Mouse (Mus musculus) small intestine, adult 2 months (tissue): ENCODE data around the gene Gm34653. TPM values are rescaled to one million over a fixed set of nuclear protein-coding genes. Genes with fewer than 3 reads are reported as not detected.
"Not testable (repeated sequence)": the region's sequence is repeated elsewhere in the genome, so short reads cannot be mapped to it uniquely, and the experiment has no call there.

ENCODE experiments used
- H3K27ac ChIP-seq: fragments of 200-500 bp; 2 replicates; pipeline ENCODE4 v1.5.1; 2012; ENCODE audit warnings: low read depth, low read length, control low read depth, inconsistent platforms; ENCODE audit not compliant: insufficient read depth
- H3K27me3 ChIP-seq: fragments of 200-500 bp; 2 replicates; pipeline ENCODE4 v1.6.1; 2012; ENCODE audit warnings: mild to moderate bottlenecking, moderate library complexity, low read length, inconsistent platforms; ENCODE audit not compliant: control insufficient read depth, insufficient read depth
- H3K36me3 ChIP-seq: fragments of 200-500 bp; 2 replicates; pipeline ENCODE4 v1.6.1; 2012; ENCODE audit warnings: mild to moderate bottlenecking, low read length, control low read depth, inconsistent platforms; ENCODE audit not compliant: control insufficient read depth, insufficient read depth
- H3K4me1 ChIP-seq: fragments of 200-500 bp; 2 replicates; pipeline ENCODE4 v1.6.1; 2012; ENCODE audit warnings: low read length, inconsistent platforms, mixed read lengths; ENCODE audit not compliant: control insufficient read depth, insufficient read depth, insufficient read length
- H3K4me3 ChIP-seq: fragments of 200-500 bp; 2 replicates; pipeline ENCODE4 v1.5.1; 2012; ENCODE audit warnings: low read depth, mild to moderate bottlenecking, control low read depth, inconsistent platforms, low read length, moderate library complexity
- CTCF ChIP-seq: fragments of 200-500 bp; IDR thresholded peaks from 2 replicates; pipeline ENCODE4 v1.5.1; 2012; ENCODE audit warnings: low read depth, mild to moderate bottlenecking, control low read depth, inconsistent platforms, low read length, moderate library complexity, mixed read lengths; ENCODE audit not compliant: insufficient replicate concordance, insufficient read length; ENCODE audit errors: extremely low read depth
- POLR2A ChIP-seq: fragments of 200-500 bp; IDR thresholded peaks from 2 replicates; pipeline ENCODE4 v1.6.1; 2012; ENCODE audit warnings: low read depth, mild to moderate bottlenecking, control low read depth, inconsistent platforms, low read length, moderate library complexity
- WGBS: fragments of 180-500 bp; shearing (Covaris S2); methylation state at CpG from one replicate; pipeline ENCODE4 v1.1.7; 2018; 5-methylcytosine and 5-hydroxymethylcytosine counted together
- polyA plus RNA-seq: library from polyadenylated mRNA; depleted of rRNA; stranded (reverse); fragments of >200 nt; gene quantifications from 2 replicates; pipeline ENCODE4 v1.2.3, GENCODE M21; 2012; rRNA removed

Gm34653 gene
- not detected in 2 replicates for polyA plus RNA-seq

DNA sequence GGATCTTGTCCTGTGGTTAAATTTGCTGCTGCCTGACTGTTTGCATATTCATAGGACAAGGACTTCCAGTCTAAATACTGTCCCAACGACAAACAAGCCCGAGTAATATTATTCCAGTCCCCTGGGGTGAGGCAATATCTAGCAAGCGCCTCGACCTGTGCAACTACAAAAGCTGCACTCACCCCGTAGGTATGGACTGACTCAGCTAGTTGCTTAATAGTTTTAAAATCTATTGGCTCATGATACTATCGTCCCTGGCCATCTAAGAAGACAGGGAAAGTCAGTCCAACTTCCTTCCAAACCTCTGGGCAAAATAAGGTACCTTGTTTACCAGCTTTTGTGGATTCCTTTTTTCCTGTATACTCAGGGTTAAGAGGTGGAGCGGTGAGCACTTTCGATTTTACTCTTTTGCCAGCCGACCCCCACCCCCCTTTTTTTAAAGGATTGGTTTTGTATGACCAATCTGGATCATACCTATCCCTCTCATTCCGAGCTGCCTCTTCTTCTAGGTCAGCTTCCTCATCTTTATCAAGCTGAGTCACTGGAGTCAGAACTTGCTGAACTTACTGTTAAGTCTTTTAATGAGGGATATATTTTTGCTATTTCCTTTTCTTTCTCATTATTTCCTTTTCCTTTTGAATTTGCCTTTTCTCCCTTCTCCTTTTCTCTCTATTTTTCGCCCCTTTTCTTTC lies at the start of gene Gm34653:
Gm34653 (plus strand) TSS at position 242 of the 692 bp plus-strand sequence.
- H3K27ac ChIP-seq, H3K4me1 ChIP-seq: not testable (repeated sequence)

DNA sequence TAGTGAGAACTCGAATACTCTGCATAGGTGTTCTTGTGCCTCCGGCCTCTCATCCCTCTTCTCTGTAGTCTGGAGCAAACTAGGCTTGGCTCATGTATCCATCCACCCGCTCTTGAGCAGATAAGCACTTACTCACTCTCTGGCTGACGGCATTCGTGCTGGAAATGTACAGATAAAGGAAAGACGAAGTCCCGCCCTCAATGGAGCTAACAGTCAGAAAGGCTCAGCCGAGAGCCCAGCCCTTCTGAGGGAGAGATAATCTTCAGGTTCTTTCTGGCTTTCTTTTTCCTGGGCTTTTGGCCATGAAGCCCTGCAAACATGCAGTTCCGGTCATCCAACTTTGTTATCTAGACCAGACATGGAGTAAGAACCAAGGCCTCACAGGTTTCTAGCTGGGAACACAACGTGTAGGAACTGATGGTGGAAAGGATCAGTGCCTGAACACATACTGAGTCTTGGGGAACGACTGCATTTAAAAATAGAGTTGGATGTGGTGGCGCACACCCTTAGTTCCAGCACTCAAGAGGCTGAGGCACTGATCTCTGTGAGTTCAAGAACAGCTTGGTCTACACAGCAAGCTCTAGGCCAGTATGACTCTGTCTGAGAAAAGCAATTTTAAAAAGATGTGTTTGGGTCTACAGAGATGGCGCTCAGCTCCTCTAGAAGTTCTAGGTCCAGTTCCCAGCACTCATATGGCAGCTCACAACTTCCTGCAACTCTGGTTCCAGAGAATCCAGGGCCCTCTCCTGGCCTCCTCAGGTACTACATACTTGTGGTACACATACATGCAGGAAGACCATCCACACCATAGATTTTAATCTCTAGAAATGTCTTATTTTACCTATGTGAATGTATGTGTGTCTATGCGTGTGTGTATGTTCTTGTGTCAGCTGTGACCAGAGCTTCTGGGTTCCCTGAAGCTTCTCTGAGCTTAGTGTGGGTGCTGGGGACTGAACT lies 49.5 kb upstream of the Gm34653 start:
- no peak for TF ChIP-seq POLR2A
- Histone ChIP-seq H3K4me3 (no peak overlapping the region), H3K27ac (no peak overlapping the region), H3K27me3 (no peaks in the 10 kb centered on the region), H3K36me3 (peaks cover 17% of the 10 kb centered on the region), H3K4me1 (no peaks in the 10 kb centered on the region)
- WGBS: 69% methylated on average over 14 of the region's 14 CpGs

More for the DNA sequence above, at the start of gene Gm34653:
- H3K4me3 ChIP-seq, H3K27me3 ChIP-seq, H3K36me3 ChIP-seq: not testable (repeated sequence)
- WGBS: 50% methylated on average over 11 of the region's 11 CpGs

DNA sequence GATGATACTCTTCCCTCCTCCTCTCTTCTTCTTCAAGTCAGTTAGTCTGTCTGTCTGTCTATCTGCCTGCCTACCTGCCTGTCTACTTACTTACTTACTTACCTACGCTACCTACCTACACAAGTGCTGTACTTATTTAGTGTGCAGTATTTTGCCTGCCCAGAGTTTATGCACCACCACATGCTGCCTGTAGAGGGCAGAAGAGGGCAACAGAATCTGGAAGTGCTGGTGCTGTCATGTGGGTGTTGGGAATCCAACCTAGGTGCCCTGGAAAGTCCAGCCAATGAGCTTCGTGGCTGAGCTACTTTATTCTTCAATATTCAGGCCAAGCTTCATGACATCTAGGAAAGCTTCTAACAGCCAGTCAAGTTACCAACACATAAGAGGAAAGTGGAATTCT lies 48.7 kb upstream of the Gm34653 start:
- Histone ChIP-seq H3K4me3 (no peak overlapping the region), H3K27ac (no peak overlapping the region), H3K4me1 (no peaks in the 10 kb centered on the region), H3K36me3 (peaks cover 14% of the 10 kb centered on the region), H3K27me3 (no peaks in the 10 kb centered on the region)
- TF ChIP-seq POLR2A: no peak
- TF ChIP-seq CTCF: peak; percentile 76; the same call in 1 of the 2 replicates
- 80% methylated on average over 2 of the region's 2 CpGs for WGBS

DNA sequence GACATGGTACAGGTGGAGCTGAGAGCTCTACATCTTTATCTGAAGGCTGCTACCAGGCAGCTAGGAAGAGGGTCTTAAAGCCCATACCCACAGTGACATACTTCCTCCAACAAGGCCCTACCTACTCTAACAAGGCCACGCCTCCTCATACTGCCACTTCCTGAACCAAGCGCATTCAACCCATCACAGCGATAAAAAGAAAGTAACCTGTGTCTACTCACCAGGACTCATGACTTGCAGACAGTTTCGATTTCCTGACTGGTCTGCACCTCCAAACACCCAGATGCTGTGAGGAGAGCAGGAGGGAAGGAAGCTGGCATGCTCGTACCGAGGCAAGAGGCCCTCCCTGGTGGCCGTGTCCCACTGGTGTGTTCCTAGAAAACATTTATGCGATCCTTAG lies 42.5 kb upstream of the Gm34653 start:
- Histone ChIP-seq H3K4me3 (peak overlapping the region; percentile 32), H3K36me3 (peaks cover 5% of the 10 kb centered on the region), H3K4me1 (no peaks in the 10 kb centered on the region), H3K27ac (no peak overlapping the region), H3K27me3 (no peaks in the 10 kb centered on the region)
- WGBS: 80% methylated on average over 8 of the region's 8 CpGs
- TF ChIP-seq POLR2A: no peak
- TF ChIP-seq CTCF: no peak

DNA sequence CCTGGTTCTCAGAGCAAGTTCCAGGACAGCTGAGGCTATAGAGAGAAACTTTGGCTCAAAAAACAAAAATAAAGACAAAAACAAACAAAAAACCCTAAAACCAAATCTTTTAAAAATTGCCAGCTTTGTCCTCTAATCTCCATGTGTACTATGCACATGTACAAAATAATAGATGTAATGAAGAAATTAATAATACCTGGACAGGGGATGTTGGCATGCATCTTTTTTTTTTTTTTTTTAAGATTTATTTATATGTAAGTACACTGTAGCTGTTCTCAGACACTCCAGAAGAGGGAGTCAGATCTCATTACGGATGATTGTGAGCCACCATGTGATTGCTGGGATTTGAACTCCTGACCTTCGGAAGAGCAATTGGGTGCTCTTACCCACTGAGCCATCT lies 40.3 kb upstream of the Gm34653 start:
- not testable (repeated sequence) for H3K36me3 ChIP-seq, H3K27me3 ChIP-seq, H3K4me3 ChIP-seq, H3K4me1 ChIP-seq, H3K27ac ChIP-seq
- 93% methylated on average over 2 of the region's 2 CpGs for WGBS

DNA sequence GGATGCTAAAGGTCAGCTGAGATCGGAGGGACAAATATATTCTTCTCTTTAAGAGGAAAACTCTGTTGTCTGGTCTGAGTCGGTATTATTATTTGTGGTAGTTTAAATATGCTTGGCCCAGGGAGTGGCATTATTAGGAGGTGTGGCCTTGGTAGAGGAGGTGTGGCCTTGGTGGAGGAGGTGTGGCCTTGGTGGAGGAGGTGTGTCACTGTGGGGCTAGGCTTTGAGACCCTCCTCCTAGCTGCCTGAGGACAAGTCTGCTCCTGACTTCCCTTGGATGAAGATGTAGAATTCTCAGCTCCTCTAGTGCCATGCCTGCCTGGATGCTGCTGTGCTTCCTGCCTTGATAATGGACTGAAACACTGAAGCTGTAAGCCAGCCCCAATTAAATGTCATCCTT lies 38.3 kb upstream of the Gm34653 start:
- H3K27ac ChIP-seq: no peak overlapping the region
- TF ChIP-seq POLR2A (no peak), CTCF (no peak)
- no peak overlapping the region for H3K4me3 ChIP-seq
- no peaks in the 10 kb centered on the region for H3K27me3 ChIP-seq
- WGBS: 93% methylated on average over 2 of the region's 2 CpGs
- H3K4me1 ChIP-seq: no peaks in the 10 kb centered on the region
- peaks cover 5% of the 10 kb centered on the region; the same call in 1 of the 2 replicates for H3K36me3 ChIP-seq

DNA sequence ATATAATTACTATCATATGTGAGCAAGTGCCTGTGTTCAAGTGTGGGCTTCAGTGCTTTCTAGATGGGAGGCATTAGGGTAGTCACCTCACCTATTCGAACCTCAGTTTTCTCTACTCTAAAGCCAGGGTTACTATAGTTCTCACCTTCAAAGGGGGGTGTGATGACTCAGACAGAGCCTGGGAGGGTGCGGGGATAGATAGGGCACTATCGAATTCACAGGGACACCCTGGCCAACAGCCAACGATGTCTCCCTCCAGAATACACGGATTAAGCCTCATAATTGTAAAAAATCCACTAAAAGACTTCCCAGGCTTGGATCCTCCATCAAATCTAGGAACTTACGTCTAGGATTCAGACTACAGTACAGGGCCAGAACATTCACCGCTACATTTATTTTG lies 37.4 kb upstream of the Gm34653 start:
- 89% methylated on average over 7 of the region's 7 CpGs for WGBS
- H3K27me3 ChIP-seq: no peaks in the 10 kb centered on the region
- H3K4me3 ChIP-seq: no peak overlapping the region
- H3K27ac ChIP-seq: no peak overlapping the region
- TF ChIP-seq POLR2A: no peak
- no peak for TF ChIP-seq CTCF
- H3K36me3 ChIP-seq: peaks cover 5% of the 10 kb centered on the region; the same call in 1 of the 2 replicates
- H3K4me1 ChIP-seq: peaks cover 1% of the 10 kb centered on the region
